9 mouse cellular contexts compared by ENCODE assay signal in the genomic region with DNA sequence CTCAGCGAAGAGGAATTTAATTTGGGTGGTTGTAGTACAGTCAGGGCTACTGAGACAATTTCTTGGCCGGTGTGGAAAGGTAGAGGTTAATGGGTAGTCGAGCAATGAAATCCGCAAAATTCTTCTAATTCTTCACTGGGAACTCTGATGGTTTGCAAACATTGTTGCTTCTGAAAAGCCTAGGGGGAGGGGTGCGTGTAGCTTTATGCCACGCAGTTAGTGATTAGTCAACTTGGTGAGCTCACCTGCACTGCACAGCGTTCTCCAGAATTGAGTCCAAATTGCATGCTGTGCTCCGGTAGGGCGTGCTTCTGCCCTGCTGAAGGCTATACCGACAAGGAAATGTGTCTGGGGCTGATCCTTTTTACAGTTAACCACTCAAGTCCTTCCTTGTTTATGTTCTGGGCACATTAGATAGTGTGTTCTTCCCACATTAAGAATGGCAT. TPM values are rescaled to one million over a fixed set of nuclear protein-coding genes. Genes with fewer than 3 reads are reported as not detected.
DNase-seq lines count a peak whose midpoint lies in the region; ATAC-seq and TF ChIP-seq lines count a peak whose summit lies in the region.
"Had no signal": no experiment of that assay in that cellular context is flagged by ENCODE, and none has a peak within 500 bp of the region (broad histone marks: within the 10 kb centered on the region; RNA-seq: fewer than 3 reads in every experiment).

No protein-coding gene starts in this region.

- H3K36me3 ChIP-seq in intestine, embryonic 15.5 days = no peaks in the 10 kb centered on the region

- no peak overlapping the region for H3K4me3 ChIP-seq in gastrocnemius, adult 2 months
- no peak overlapping the region for H3K4me3 ChIP-seq in intestine, embryonic 15.5 days (replicated peaks)

- 0 out of 2 replicates have a peak, but pooled peaks cover 2% of the 10 kb centered on the region for H3K4me1 ChIP-seq in intestine, embryonic 15.5 days (replicated peaks)

- WGBS in intestine, embryonic 15.5 days = 34% methylated on average over 10 of the region's 10 CpGs

- ATAC-seq in CD4-positive, CD25-positive, alpha-beta regulatory T cell, adult 4 months = peak; percentile 19
- ATAC-seq in hematopoietic stem cell, adult 5-6 weeks (replicated peaks in 1 of 2; ENCODE audit: insufficient read depth in 1 of 2, low FRiP score in 2 of 2, low TSS enrichment in 1 of 2, low read depth in 1 of 2, poor library complexity in 2 of 2, severe bottlenecking in 2 of 2) = peak; percentile 36 to 48; a peak in 2 of 4 replicates
- no peak for ATAC-seq in intestine, embryonic 15.5 days

- DNase-seq in gastrocnemius, adult 2 months = no peak
- DNase-seq in gastrocnemius, postnatal 25 days = no peak
- peak; percentile 45 for DNase-seq in lung, postnatal 10 days
- DNase-seq in layer of hippocampus, adult 8-10 months (ENCODE audit: low spot score in 2 of 2) = no peak
- DNase-seq in adrenal gland, postnatal 25 days = no peak
- DNase-seq: embryo, embryonic 11 days had no signal

- H3K27me3 ChIP-seq in intestine, embryonic 15.5 days (replicated peaks) = no peaks in the 10 kb centered on the region

- intact Hi-C loops in gastrocnemius, adult 2 months (cut with DNase I) = no loop called here

- H3K27ac ChIP-seq in gastrocnemius, adult 2 months = peak overlapping the region; percentile 39
- H3K27ac ChIP-seq in intestine, embryonic 15.5 days = no peak overlapping the region

- H3K9ac ChIP-seq in intestine, embryonic 15.5 days = no peak overlapping the region

- no peaks in the 10 kb centered on the region for H3K9me3 ChIP-seq in intestine, embryonic 15.5 days

- no peak for TF ChIP-seq CTCF in gastrocnemius, adult 2 months (IDR thresholded peaks at IDR 0.05)

- H3K4me2 ChIP-seq in intestine, embryonic 15.5 days (replicated peaks) = no peak overlapping the region

RNA-seq across cellular contexts. Expression of a gene that starts 1.2 kb away (rescaled TPM):
- total RNA-seq in gastrocnemius, adult 2 months (2021) = 10 to 100 TPM in 1 of 2 experiments, 1 to 10 TPM in 1; 9.4 to 11.3 TPM
- total RNA-seq in gastrocnemius, postnatal 25 days (2021) = 1 to 10 TPM; 9.4 to 10.0 TPM
- 10 to 100 TPM; 16.0 to 21.9 TPM for polyA plus RNA-seq in CD4-positive, CD25-positive, alpha-beta regulatory T cell, adult 4 months (2017; shearing (Covaris generic))
- total RNA-seq in hematopoietic stem cell, adult 5-6 weeks (2017) = 42.1 and 57.9 TPM in 2 replicates
- 10 to 100 TPM; 32.1 to 42.8 (median 34.1) TPM for total RNA-seq in layer of hippocampus, adult 8-10 months (2022)
- 60.6 and 66.3 TPM in 2 replicates for total RNA-seq in adrenal gland, postnatal 25 days (2021)
- 14.6 and 16.3 TPM in 2 replicates for polyA plus RNA-seq in intestine, embryonic 15.5 days (2015; fragmentation: Nextera tagmentation; extraction: Ambion mirVana)
